Mouse (Mus musculus) intestine, embryonic 14.5 days (tissue): Measurements from ENCODE around the gene Thbs1. TPM values are rescaled to one million over a fixed set of nuclear protein-coding genes. Genes with fewer than 3 reads are reported as not detected.

Experiments
- ATAC-seq: fragments of 200-750 bp; cut with Nextera tagmentation; replicated peaks from 2 replicates; pipeline ENCODE4 v1.8.0; 2017; ENCODE audit warnings: low read depth, moderate number of reproducible peaks, moderate TSS enrichment, moderate library complexity; ENCODE audit not compliant: low FRiP score, low TSS enrichment
- DNase-seq: peaks from one replicate; pipeline ENCODE4 v3.0.0-alpha.2; 2018; ENCODE audit warnings: low spot score
- H3K27ac ChIP-seq: fragments of 300-500 bp; sonication (generic); 2 replicates; pipeline ENCODE4 v1.5.1; 2014; ENCODE audit warnings: low read depth, mild to moderate bottlenecking, control low read depth
- H3K27me3 ChIP-seq: fragments of 300-500 bp; sonication (generic); replicated peaks from 2 replicates; pipeline ENCODE4 v1.6.1; 2014; ENCODE audit warnings: low read length, control low read depth; ENCODE audit not compliant: control insufficient read depth, insufficient read depth
- H3K36me3 ChIP-seq: fragments of 300-500 bp; sonication (generic); 2 replicates; pipeline ENCODE4 v1.6.1; 2014; ENCODE audit warnings: low read length, control low read depth; ENCODE audit not compliant: control insufficient read depth, insufficient read depth
- H3K4me1 ChIP-seq: fragments of 300-500 bp; sonication (generic); replicated peaks from 2 replicates; pipeline ENCODE4 v1.6.1; 2014; ENCODE audit warnings: low read length, control low read depth, mixed read lengths; ENCODE audit not compliant: control insufficient read depth, insufficient read depth
- H3K4me2 ChIP-seq: fragments of 300-500 bp; sonication (generic); 2 replicates; pipeline ENCODE4 v1.6.1; 2014; ENCODE audit warnings: low read length
- H3K4me3 ChIP-seq: fragments of 300-500 bp; sonication (generic); 2 replicates; pipeline ENCODE4 v1.5.1; 2014; ENCODE audit warnings: low read depth, low read length, control low read depth, mixed read lengths
- H3K9ac ChIP-seq: fragments of 300-500 bp; sonication (generic); 2 replicates; pipeline ENCODE4 v1.6.1; 2014; ENCODE audit warnings: mild to moderate bottlenecking, low read length
- H3K9me3 ChIP-seq: fragments of 300-500 bp; sonication (generic); 2 replicates; pipeline ENCODE4 v1.6.1; 2016; ENCODE audit warnings: low read length, control low read depth; ENCODE audit not compliant: control insufficient read depth
- WGBS: fragments of 180-500 bp; shearing (Covaris S2); extraction: QIAGEN DNeasy Blood & Tissue Kit; methylation state at CpG from one replicate; pipeline ENCODE4 v1.1.7; 2014; 5-methylcytosine and 5-hydroxymethylcytosine counted together
- polyA plus RNA-seq: library from polyadenylated mRNA; unstranded; fragments of >200 nt; fragmentation: Nextera tagmentation; extraction: Ambion mirVana; gene quantifications from 2 replicates; pipeline ENCODE4 v1.2.1, GENCODE M21; 2014

The Thbs1 gene
- polyA plus RNA-seq, 1 experiment from 2014 or later = 24.2 TPM

GRCm38 (mm10) chr2:118164137-118164536, 52.5 kb downstream of the Thbs1 start:
- DNase-seq (no peak), ATAC-seq (no peak)
- Histone ChIP-seq H3K9ac (no peak overlapping the region), H3K4me1 (peaks cover 19% of the 10 kb centered on the region), H3K36me3 (no peaks in the 10 kb centered on the region), H3K27me3 (no peaks in the 10 kb centered on the region), H3K4me2 (no peak overlapping the region), H3K9me3 (no peaks in the 10 kb centered on the region), H3K4me3 (no peak overlapping the region), H3K27ac (no peak overlapping the region)
- WGBS = 75% methylated on average over 6 of the region's 6 CpGs

GRCm38 (mm10) chr2:118165691-118166090, 54.0 kb downstream of the Thbs1 start:
- no peak for ATAC-seq
- Histone ChIP-seq H3K27ac (no peak overlapping the region), H3K9me3 (no peaks in the 10 kb centered on the region), H3K36me3 (no peaks in the 10 kb centered on the region), H3K9ac (no peak overlapping the region), H3K27me3 (no peaks in the 10 kb centered on the region), H3K4me3 (no peak overlapping the region), H3K4me2 (no peak overlapping the region), H3K4me1 (peaks cover 4% of the 10 kb centered on the region; the same call in 1 of the 2 replicates)
- no peak for DNase-seq
- 90% methylated on average over 2 of the region's 2 CpGs for WGBS

DNA sequence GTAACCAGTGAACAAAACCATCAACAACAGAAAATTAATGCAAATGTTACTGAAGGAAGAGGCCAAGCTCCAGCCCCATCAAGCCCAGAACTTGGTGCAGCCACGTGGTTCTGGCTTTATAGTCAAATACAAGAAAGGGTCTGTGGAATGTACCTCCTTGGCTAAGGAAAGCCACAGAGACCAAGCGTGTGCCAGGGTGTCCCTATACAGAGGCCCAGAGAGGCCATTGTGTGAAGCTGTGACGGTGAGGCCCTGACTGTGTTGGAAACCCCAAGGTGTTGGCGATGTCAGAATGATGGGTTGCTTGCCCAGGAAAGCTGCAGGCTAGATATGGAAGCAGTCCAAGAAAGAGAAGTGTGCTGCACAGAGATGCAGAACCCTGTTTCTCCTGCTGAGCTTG, 56.1 kb downstream of the Thbs1 start:
- Histone ChIP-seq H3K36me3 (no peaks in the 10 kb centered on the region), H3K27me3 (no peaks in the 10 kb centered on the region), H3K9me3 (no peaks in the 10 kb centered on the region), H3K4me3 (no peak overlapping the region), H3K4me2 (no peak overlapping the region), H3K27ac (no peak overlapping the region), H3K9ac (no peak overlapping the region), H3K4me1 (no peaks in the 10 kb centered on the region)
- no peak for ATAC-seq
- WGBS = 78% methylated on average over 4 of the region's 4 CpGs
- no peak for DNase-seq

- no peak overlapping the region for H3K27ac ChIP-seq
- DNase-seq (no peak), ATAC-seq (no peak)
- H3K4me3 ChIP-seq = no peak overlapping the region
- no peaks in the 10 kb centered on the region for H3K36me3 ChIP-seq
- H3K4me2 ChIP-seq = no peak overlapping the region
- no peak overlapping the region for H3K9ac ChIP-seq
- no peaks in the 10 kb centered on the region for H3K27me3 ChIP-seq
- 77% methylated on average over 1 of the region's 1 CpGs for WGBS
- no peaks in the 10 kb centered on the region for H3K4me1 ChIP-seq
- no peaks in the 10 kb centered on the region for H3K9me3 ChIP-seq
These were observed 56.5 kb downstream of the Thbs1 start for GRCm38 (mm10) chr2:118168225-118168624.

- H3K36me3 ChIP-seq = no peaks in the 10 kb centered on the region
- H3K4me2 ChIP-seq = no peak overlapping the region
- no peak overlapping the region for H3K4me3 ChIP-seq
- ATAC-seq (no peak), DNase-seq (no peak)
- no peak overlapping the region for H3K9ac ChIP-seq
- H3K9me3 ChIP-seq = no peaks in the 10 kb centered on the region; the same call in 1 of the 2 replicates
- H3K27me3 ChIP-seq = no peaks in the 10 kb centered on the region
- WGBS = 83% methylated on average over 10 of the region's 10 CpGs
- H3K27ac ChIP-seq = no peak overlapping the region
- no peaks in the 10 kb centered on the region for H3K4me1 ChIP-seq
These were observed 63.1 kb downstream of the Thbs1 start for GRCm38 (mm10) chr2:118174558-118175383.

Other genes starting within 250 kb of the Thbs1 start
- 0.36 and 0.49 TPM in 2 replicates for gene Fsip1, start 145.1 kb downstream of the Thbs1 start, polyA plus RNA-seq